Mouse (Mus musculus): ENCODE results near the gene 4933434E20Rik.

DNA sequence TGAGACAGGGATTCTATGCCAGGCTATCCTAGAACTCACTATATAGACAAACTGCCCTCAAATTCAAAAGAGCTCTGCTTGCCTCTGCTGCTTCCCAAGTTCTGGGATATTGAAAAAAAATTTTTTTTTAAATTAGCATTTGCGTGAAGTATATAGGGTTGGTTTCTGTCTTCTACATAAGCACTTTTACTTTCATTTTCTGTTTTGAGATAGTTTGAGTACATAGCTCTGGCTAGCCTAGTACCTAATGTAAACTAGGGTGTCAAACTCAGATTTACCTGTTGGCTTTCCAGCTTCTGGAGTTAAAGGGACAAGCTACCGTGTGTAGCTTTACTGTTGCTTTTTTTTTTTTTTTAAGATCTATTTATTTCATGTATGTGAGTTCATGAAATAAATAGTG lies 50.2 kb downstream of the 4933434E20Rik start:
- no peak for TF ChIP-seq CTCF (IDR thresholded peaks at IDR 0.05; ENCODE audit: low read depth, low read length)
- TF ChIP-seq POLR2AphosphoS5 (IDR thresholded peaks at IDR 0.05; ENCODE audit: insufficient replicate concordance, low read depth, low read length): no peak
- TF ChIP-seq GATA1 (IDR thresholded peaks at IDR 0.05; ENCODE audit: borderline replicate concordance, low read length): no peak
- no peak for TF ChIP-seq TAL1 (conservative IDR thresholded peaks at IDR 0.05; ENCODE audit: low read depth, low read length)
